Mouse (Mus musculus): ENCODE results near the gene Ddr1.

GRCm38 (mm10) chr17:35697429-35697758 lies 7.0 kb downstream of the Ddr1 start:
- no peak for TF ChIP-seq POLR2A (IDR thresholded peaks at IDR 0.05; ENCODE audit: low read depth, low read length)
- no peak for TF ChIP-seq CTCF (conservative IDR thresholded peaks at IDR 0.05; ENCODE audit: insufficient read depth, insufficient read length, low read depth, low read length)
